Mouse (Mus musculus) thymus, adult 2 months (tissue): ENCODE data around the gene 0610040J01Rik.

ENCODE experiments used
- CTCF ChIP-seq: fragments of 200-500 bp; IDR thresholded peaks from 2 replicates; pipeline ENCODE4 v1.5.1; 2012; ENCODE audit warnings: mild to moderate bottlenecking, control low read depth, low read length, moderate library complexity, borderline replicate concordance; ENCODE audit not compliant: control insufficient read depth, poor library complexity, insufficient read depth; ENCODE audit errors: extremely low read depth
- POLR2A ChIP-seq: fragments of 200-500 bp; IDR thresholded peaks from 2 replicates; pipeline ENCODE4 v1.6.1; 2012; ENCODE audit warnings: mild to moderate bottlenecking, low read length, control low read depth, moderate library complexity; ENCODE audit not compliant: control insufficient read depth, poor library complexity, insufficient read depth; ENCODE audit errors: extremely low read depth

DNA sequence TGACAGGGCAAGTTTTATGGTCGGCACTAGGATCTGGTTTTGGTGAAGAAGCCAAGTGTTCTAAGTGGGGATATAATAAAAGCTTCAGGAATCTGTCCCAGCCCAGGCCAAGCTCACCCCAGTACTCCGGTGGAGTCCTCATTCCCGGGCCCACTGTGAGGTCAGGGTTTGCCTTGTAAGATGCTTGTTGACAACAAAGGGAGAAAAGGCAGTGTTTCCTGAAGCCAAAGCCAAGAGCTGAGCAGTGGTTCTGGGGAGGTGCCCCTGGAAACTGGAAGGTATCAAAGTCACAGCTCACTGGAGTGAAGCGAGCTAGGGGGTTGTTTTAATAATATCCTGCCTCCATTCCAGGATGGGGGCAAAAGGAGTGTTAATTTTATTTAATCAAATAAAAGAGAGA lies 6.8 kb downstream of the 0610040J01Rik start:
- TF ChIP-seq POLR2A: no peak
- no peak for TF ChIP-seq CTCF
